Mouse (Mus musculus): Measurements from ENCODE around the gene Gm8206.
"Not testable (repeated sequence)": the region's sequence is repeated elsewhere in the genome, so short reads cannot be mapped to it uniquely, and the experiment has no call there.

Gm8206 gene

DNA sequence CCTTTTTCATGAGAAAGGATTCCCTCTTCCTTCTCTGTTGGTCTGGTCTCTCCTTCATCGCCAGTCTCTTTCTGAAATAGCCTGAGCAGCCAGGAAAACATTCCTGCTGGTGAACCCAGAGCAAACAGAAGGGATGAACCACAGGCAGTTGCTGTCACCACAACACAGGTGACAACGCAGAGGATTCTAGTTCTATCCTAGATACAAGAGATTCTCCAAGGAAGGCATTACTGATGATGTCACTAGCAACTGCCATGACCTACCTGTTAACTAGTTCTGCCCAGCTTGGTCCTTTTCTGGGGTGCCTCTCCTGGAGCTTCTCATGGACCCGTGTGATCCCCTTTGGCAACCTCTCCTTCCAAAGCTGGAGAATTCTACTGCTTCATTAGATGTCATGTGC, at the start of gene Gm8206:
Gene Gm8206 (minus strand): TSS at position 101 of the 400 bp plus-strand sequence.
- in situ Hi-C loops (cut with MseI, MboI): not testable (repeated sequence)

DNA sequence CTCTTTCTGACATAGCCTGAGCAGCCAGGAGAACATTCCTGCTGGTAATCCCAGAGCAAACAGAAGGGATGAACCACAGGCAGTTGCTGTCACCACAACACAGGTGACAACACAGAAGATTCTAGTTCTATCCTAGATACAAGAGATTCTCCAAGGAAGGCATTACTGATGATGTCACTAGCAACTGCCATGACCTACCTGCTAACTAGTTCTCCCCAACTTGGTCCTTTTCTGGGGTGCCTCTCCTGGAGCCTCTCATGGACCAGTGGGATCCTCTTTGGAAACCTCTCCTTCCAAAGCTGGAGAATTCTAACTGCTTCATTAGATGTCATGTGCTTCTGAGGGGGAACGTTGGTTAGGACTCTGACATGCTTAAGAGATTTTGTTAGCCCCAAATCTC, 32.0 kb upstream of the Gm8206 start, which contains the start of gene Gm3476:
Gene Gm3476 (minus strand): TSS at position 101 of the 400 bp plus-strand sequence.
- in situ Hi-C loops (cut with MseI, MboI): not testable (repeated sequence)

DNA sequence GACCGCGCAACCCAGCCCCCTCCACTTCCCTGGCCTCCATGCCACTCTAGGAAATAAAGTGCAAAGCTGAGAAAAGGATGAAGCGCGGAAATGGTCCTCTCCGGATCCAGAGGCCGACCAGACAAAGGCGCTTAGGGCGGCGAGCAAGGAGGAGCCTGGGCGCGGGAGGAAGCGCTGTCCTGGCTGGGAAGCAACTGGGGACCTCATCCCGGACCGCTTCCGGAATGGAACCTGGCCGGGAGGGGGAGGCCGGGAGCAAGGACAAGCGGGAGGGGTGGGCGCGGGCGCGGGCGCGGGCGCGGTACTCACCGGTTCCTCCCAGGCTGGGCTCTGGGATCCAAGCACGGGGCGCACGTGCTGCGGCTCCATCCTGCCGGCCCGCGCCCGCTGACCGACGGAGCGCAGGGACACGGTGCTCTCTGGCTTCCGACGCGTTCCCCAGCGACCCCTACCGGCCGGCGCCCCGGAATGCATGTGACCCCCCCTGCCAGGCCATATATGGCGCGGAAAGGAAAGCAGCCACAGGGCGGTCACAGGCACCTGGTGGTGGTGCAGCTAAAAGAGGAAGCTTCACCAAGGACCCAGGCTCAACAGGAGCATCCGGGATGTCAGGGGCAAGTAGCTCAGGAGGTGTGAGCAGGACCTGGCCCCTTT, 14.7 kb upstream of the Gm8206 start, which contains the start of gene Gm3468:
Gene Gm3468 (minus strand): TSS at position 394 of the 654 bp plus-strand sequence.
- in situ Hi-C loops (cut with MseI, MboI): not testable (repeated sequence)

DNA sequence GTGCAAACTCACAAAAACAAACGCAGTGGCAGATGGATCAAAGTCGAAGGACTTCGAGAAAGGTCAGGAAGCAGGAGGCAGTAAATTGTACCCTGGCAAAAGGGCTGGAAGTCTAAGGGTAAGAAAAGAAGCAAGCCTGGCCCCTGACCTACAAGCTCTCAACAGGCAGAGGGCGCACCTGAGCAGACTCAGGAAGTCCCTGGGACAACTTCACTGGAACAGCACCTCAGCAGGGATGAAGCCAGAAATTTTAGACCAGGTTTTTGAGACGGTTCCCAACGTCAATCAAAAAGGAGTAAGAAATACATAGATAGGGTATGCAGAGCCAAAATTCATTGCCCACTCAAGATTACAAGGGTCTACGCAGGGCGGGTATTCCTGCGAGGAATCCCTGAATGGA, 13.8 kb upstream of the Gm8206 start:
- in situ Hi-C loops (cut with MseI, MboI): not testable (repeated sequence)

DNA sequence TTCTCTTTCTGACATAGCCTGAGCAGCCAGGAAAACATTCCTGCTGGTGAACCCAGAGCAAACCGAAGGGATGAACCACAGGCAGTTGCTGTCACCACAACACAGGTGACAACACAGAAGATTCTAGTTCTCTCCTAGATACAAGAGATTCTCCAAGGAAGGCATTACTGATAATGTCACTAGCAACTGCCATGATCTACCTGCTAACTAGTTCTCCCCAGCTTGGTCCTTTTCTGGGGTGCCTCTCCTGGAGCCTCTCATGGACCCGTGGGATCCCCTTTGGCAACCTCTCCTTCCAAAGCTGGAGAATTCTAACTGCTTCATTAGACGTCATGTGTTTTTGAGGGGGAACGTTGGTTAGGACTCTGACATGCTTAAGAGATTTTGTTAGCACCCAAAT, 35.6 kb downstream of the Gm8206 start, which contains the start of gene Gm6337:
Gene Gm6337 (minus strand): TSS at position 101 of the 400 bp plus-strand sequence.
- in situ Hi-C loops (cut with MseI, MboI): not testable (repeated sequence)

DNA sequence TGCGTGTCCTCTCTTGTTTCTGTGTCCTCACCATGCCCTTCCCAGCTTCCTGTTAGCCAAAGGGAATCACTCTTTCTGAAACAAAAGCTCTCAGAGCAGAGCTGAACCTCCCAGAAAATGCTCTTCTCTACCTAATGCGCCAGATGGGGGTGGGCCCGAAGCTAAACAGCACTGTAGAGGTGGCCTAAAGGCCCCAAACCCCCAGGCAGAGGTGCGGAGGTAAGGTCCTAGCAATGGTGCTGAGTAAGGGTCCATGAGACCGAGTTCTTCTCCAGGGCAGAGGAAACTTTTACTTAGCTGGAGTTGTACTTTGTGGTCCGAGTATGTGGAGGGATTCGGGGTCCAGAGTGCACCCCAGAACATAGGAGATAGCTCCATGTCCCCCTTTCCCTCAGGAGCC, 106.6 kb downstream of the Gm8206 start:
- in situ Hi-C loops (cut with MseI, MboI): not testable (repeated sequence)

DNA sequence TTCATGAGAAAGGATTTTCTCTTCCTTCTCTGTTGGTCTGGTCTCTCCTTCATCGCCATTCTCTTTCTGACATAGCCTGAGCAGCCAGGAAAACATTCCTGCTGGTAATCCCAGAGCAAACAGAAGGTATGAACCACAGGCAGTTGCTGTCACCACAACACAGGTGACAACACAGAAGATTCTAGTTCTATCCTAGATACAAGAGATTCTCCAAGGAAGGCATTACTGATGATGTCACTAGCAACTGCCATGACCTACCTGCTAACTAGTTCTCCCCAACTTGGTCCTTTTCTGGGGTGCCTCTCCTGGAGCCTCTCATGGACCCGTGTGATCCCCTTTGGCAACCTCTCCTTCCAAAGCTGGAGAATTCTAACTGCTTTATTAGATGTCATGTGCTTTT, 114.7 kb downstream of the Gm8206 start, which contains the start of gene Gm3453:
Gene Gm3453 (minus strand): TSS at position 101 of the 400 bp plus-strand sequence.
- in situ Hi-C loops (cut with MseI, MboI): not testable (repeated sequence)

Data from mouse trophoblast stem cell (cell line).